Mouse (Mus musculus) cerebellum, adult 8-10 months (tissue): ENCODE data around the gene Cntnap2.

ENCODE experiments used
- DNase-seq: peaks from one replicate; pipeline ENCODE4 v3.0.0; 2022

Cntnap2 gene

DNA sequence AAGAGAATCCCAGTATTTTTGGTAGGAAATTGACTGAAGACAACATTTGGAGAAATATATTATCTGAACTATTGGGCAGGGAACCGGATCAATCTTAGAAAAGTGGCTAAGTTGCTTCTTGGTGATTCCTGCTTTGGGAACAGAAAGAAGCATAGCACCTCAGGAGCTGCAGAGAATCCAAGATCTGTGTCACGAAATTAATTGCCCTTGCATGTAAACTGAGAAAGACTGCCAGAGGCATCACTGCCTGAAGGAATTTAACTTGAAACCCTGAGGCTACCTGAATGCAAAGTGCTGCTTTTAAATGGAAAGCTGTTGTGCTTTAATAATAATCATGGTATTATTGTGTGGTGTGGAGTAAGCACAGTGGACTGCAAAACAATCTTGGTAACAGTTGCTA, 286.2 kb downstream of the Cntnap2 start:
- no peak for DNase-seq

DNA sequence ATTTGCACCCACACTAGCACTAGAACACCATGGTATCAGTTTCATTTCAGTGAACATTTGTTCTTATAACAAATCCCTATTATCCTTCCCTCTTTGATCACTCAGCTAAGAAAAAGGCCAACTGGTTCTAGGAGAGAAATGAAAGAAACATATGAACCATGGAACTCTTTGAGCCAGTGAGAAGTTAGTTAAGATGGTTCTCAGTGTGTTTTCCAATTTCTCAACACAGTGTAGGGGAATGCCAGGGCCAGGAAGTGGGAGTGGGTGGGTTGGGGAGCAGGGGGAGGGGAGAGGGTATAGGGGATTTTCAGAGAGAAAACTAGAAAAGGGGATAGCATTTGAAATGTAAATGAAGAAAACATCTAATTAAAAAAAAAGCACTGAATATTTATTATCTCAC, 286.8 kb downstream of the Cntnap2 start:
- DNase-seq: no peak

- DNase-seq: no peak
Observed at GRCm38 (mm10) chr6:45366442-45366841, 307.3 kb downstream of the Cntnap2 start.

DNA sequence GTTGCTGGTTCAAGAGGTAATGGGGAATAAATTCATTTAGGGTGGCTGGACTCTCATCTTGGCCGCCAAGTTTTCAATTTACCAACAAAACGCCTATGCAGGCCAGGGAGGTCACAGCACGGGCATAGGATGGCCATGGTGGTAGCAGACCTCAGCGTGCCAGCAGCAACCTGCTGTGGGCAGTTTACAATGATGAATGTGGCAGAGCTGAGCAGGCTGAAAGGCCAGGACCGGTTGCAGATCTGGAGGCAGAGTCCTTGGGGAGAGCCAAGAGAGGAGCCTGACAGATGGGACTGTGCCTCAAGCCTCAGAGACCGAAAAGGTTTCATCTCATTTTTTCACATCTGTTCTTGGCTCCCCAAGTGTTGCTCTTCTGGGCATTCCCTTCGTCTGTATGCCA, 322.0 kb downstream of the Cntnap2 start:
- peak; percentile 35 for DNase-seq

- peak; percentile 5 for DNase-seq
Observed at GRCm38 (mm10) chr6:45389034-45389433, 329.9 kb downstream of the Cntnap2 start.

DNA sequence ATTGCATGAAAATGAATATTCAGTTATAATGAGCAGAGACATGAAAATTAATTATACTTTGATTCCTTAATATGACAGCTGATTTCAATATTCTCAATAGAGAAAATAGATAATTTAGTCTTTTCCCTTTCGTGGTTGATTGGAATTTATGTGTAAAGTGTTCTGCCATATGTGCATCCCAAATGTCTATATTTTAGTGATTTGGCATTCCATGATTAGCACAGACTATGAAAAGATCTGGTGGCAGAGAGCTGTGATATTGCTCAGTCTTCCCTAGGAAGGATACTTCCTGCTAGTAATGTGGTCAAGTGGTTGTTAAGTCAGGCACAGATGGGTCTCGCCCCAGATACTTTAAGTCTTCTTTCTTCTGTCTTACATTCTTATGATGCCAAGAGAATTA, 354.5 kb downstream of the Cntnap2 start:
- no peak for DNase-seq

DNA sequence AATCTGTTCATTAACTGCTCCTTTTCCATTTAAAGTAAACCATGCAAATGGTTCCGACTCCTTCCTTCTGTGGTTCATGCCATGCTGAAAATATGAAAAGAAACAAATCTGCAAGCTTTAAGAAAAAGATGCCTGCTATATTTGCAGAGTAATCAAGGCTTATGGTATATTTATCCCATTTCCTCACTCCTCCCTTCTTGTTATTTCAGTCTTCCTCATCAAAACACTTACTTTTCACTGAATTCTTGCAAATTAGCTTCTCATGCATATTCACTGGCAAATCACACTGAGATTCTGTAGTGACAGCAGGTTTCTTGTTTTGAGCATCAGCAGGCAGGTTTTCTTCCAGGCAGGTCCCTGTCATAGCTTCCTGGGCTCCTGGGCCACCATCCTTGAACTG, 396.3 kb downstream of the Cntnap2 start:
- no peak for DNase-seq

GRCm38 (mm10) chr6:45518221-45518620, 459.1 kb downstream of the Cntnap2 start:
- DNase-seq: no peak

GRCm38 (mm10) chr6:45536999-45537398, 477.8 kb downstream of the Cntnap2 start:
- no peak for DNase-seq

DNA sequence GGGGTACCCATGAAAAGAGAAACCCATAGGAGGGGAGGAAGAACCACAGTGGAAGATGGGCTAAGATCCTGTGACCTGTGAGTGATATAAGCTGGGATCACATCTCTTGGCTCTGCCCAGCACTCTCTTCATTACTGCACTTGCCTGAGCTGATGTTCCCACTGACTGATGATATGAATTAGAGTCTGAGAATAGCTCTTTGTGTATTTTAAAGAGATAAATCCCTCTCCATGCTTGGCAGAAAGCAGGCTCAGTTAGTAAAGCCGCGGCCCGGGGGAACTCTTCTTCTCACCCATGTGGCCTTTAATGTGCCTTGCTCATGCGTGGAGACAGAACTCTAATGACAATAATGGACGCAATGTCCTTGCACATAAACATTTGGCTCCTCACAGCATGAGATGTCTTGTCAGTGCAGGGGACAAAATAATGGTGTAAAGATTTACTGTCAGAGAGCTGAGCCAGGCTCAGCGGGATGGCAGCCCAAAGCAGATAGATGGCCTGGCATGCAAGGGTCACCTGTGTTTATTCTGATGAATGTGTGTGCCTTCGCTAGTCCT, 485.2 kb downstream of the Cntnap2 start:
- DNase-seq: peak; percentile 15

- DNase-seq: no peak
Observed at GRCm38 (mm10) chr6:45559724-45560123, 500.6 kb downstream of the Cntnap2 start.

- DNase-seq: peak; percentile 70
Observed at GRCm38 (mm10) chr6:45584467-45585094, 525.4 kb downstream of the Cntnap2 start.

GRCm38 (mm10) chr6:45589084-45589483, 529.9 kb downstream of the Cntnap2 start:
- no peak for DNase-seq

DNA sequence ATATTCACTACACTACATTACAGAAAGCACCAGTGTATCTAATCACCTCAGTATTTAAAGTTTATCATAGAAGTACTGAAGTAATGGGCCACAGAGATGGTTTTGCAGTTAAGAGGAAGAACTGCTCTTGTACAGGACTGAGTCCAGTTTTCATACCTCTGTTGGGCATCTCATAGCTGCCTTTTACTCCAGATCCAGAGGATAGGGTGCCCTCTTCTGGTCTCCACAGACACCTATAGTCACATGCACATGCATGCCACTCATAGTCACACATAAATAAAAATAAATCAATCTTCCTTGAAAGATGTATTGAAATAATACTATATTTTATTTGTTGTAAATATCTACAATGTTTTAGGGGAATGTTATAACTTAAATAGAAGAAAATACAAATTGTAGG, 587.9 kb downstream of the Cntnap2 start:
- no peak for DNase-seq

DNA sequence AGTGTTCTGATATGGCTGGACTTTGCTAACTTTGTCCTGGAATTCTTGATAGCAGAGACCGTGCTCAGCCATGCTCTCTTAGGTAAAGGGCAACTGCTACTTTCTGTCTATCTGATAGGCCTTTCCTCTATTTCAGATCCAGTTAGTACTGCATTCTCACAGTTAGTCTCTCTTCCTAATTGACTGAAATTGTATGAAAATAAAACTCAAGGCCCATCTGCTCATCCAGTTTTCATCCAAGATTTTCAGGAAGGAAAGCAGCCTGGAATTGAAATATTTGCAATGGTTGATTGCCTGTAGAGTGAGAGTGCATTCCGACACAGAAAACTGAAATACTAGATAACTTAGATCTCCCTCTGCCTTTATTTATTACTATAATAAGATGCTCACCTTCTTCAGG, 589.3 kb downstream of the Cntnap2 start:
- DNase-seq: no peak

GRCm38 (mm10) chr6:45700287-45700686, 641.1 kb downstream of the Cntnap2 start:
- no peak for DNase-seq

- DNase-seq: no peak
Observed at GRCm38 (mm10) chr6:45791612-45792011, 732.5 kb downstream of the Cntnap2 start.

DNA sequence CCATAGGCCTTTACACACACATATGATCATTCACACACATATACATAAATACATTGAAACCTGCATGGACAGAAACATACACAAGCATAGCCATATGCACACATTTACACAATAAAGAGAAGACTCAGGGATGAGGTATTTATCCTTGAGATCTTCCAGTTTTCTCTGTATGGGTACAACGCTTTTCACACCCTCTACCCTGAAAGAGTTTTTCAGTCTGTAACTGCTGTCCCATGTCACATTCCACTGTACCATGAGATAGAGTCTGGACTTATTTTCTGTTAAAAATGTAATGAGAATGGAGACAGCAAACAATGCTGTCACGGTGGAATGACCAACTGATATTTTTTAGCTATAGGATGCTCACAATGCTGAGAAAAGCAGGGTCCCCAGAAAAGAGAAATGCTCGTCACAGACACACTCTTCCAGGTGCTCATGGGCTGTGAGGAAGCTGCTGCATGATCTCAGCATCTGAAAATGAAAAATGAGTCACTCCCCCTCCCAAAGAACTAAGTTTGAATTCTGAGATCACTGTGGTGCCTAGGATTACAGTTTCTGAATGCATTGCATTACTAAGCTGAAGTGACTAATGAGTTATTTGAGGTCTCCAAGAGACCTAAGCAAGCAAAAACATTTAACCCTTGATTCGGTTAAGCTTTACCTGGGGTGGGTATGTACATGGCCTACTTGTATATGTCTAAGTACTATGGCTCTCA, 782.6 kb downstream of the Cntnap2 start:
- DNase-seq: no peak

GRCm38 (mm10) chr6:45843736-45844135, 784.6 kb downstream of the Cntnap2 start:
- no peak for DNase-seq

DNA sequence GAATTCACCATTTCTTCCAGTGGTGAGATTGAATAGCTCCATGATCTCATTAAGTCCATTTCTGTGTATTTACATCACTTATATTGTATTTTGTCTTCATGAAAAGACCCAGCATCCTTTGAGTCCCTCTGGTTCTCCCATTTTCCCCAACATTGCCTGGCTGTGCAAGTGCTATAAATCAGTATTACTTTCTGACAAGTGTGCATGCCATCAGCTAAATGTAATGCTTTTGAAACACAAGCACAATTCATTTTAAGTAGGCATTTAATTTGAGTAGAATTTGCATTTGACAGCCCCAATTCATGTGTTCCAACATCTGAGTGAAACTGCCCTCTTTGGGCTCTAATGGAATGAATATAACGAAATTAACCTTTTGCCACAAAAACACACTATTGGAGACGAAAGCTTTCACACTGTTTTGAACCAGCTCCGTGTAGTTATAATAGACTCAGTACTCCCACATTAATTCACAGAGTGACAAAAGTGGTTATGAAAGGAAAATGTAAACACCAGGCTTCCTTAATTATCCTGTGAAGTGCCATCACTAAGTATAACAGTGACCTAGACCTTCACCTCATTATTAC, 812.3 kb downstream of the Cntnap2 start:
- no peak for DNase-seq

DNA sequence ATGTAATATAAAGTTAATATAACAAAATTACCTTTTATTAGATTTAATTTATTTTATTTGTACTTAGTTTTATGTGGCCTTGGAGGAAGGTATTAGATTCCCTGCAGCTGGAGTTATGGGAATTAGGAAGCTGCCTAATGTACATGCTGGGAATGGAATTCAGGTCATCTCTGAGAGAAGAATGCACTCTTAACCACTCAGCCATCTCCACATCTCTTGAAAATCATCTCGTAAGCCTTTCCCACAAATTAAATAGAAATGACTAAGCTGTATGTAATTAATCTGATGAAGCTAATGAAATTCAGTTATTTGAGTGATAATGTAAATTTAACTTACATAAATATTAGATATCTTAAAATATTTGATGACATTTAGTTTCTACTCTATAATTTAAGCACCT, 826.3 kb downstream of the Cntnap2 start:
- no peak for DNase-seq

- DNase-seq: no peak
Observed at GRCm38 (mm10) chr6:45887901-45888300, 828.7 kb downstream of the Cntnap2 start.

DNA sequence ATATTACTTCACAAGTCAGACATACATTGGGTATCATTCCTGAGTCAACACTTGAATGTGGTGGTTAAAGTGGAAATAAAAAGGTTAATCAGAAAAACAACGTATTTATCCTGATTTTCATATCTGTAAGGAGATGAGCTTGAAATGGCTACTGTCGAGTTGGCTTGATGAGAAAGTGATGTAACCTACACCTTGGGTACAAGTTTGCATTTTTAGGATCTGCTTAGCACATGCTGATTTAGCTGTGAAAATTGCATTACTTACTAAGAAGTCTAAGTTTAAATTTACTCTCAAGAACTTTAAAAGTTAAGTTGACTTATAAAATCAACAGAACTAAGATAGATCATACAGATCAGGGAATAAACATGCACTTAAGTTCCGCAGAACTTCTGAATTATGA, 879.1 kb downstream of the Cntnap2 start:
- no peak for DNase-seq

- no peak for DNase-seq
Observed at GRCm38 (mm10) chr6:45938775-45939174, 879.6 kb downstream of the Cntnap2 start.
